Mouse (Mus musculus): ENCODE measurements around the gene Hoxc12. TPM values are rescaled to one million over a fixed set of nuclear protein-coding genes. Genes with fewer than 3 reads are reported as not detected.

The Hoxc12 gene
- not detected for polyA plus RNA-seq (2014; fragmentation: Illumina TruSeq; extraction: RNeasy Lipid Tissue Mini Kit (QIAGEN cat#74804); ENCODE audit: low read depth, low replicate concordance)

DNA sequence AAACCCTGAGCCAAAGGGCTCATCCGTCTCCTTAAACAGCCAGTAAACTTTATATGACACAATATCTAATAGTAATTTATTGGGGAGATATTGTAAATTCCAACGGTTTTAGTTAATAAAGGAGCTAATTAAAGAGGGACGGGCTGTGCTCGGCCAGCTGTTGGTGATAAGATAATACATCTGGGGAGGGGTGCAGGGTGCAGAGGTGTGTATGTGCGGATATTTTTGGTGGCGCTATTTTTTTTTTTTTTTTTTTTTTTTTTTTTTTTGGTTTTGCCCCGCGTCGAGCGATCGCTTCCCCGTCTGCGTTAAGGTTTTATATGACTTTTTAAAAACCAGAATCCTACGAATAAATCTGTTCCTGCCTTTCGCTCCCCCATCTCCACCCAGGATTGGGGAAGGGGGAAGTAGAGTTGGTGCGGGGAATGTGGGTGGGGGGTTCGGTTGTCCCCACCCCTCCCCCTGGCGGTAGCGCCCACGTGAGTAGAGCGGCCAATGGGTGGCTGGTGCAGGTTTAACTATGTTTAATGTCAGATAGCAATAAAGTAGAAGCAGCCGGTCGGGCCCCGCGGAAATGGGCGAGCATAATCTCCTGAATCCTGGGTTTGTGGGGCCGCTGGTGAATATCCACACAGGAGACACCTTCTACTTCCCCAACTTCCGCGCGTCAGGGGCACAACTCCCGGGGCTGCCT is at the start of gene Hoxc12:
Gene Hoxc12 (plus strand): TSS at position 479 of the 694 bp plus-strand sequence.

DNA sequence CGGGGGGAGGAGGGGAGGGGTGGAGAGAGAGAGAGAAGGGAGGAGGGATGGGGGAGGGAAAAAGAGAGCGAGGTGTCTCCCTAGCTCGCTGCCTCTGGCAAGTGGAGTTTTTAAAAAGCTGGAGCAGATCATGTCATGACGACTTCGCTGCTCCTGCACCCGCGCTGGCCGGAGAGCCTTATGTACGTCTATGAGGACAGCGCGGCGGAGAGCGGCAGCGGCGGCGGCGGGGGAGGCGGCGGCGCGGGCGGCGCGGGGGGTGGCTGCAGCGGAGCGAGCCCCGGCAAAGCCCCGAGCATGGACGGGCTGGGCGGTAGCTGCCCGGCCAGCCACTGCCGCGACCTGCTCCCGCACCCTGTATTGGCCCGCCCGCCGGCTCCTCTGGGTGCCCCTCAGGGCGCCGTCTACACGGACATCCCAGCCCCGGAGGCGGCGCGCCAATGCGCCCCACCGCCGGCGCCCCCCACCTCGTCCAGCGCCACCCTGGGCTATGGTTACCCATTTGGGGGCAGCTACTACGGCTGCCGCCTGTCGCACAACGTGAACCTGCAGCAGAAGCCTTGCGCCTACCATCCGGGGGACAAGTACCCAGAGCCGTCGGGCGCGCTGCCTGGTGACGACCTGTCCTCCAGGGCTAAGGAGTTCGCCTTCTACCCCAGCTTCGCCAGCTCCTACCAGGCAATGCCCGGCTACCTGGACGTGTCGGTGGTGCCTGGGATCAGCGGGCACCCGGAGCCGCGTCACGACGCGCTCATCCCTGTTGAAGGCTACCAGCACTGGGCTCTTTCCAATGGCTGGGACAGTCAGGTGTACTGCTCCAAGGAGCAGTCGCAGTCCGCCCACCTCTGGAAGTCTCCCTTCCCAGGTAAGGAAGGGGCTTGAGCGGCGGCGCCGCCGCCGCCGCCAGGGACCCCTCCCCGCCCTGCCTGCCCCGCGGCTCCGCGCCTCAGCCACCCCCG is 15.2 kb upstream of the Hoxc12 start, which contains the start of gene Hoxc13:
Gene Hoxc13 (plus strand): TSS at position 51 of the 959 bp plus-strand sequence.

DNA sequence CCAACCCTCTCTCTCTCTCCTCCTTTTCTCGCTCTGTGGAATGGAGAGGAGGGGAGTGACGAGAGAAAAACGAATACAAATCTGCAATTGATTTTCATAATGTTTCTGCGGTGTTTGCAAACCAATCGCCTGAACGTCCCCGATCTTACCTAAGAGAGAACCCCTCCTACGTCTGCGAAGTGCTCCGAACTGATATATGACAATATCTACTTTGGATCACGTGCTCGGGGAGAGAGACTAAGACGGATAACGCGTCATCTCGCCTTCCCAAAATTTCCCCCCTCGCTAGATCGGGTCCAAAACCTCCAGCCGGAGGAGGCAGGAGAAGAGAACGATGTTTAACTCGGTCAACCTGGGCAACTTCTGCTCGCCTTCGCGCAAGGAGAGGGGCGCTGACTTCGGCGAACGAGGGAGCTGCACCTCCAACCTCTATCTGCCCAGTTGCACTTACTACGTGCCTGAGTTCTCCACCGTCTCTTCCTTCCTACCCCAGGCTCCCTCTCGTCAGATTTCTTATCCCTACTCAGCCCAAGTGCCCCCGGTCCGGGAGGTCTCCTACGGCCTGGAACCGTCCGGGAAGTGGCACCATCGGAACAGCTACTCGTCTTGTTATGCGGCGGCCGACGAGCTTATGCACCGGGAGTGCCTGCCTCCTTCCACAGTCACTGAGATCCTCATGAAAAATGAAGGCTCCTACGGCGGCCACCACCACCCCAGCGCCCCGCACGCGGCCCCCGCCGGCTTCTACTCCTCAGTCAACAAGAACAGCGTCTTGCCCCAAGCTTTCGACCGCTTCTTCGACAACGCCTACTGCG is 17.8 kb downstream of the Hoxc12 start, which contains the start of gene Hoxc11:
Gene Hoxc11 (plus strand): TSS at position 236 of the 815 bp plus-strand sequence.

DNA sequence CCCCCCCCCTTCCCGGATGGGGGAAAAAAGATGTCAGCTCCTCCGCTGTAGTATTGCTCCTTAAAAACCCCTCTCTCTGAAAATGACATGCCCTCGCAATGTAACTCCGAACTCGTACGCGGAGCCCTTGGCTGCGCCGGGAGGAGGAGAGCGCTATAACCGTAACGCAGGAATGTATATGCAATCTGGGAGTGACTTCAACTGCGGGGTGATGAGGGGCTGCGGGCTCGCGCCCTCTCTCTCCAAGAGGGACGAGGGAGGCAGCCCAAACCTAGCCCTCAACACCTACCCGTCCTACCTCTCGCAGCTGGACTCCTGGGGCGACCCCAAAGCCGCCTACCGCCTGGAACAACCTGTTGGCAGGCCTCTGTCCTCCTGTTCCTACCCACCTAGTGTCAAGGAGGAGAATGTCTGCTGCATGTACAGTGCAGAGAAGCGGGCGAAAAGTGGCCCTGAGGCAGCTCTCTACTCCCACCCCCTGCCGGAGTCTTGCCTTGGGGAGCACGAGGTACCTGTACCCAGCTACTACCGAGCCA is 30.3 kb downstream of the Hoxc12 start, which contains the start of gene Hoxc10:
Gene Hoxc10 (plus strand): TSS at position 21 of the 536 bp plus-strand sequence.

GRCm38 (mm10) chr15:102967312-102967510 is 30.7 kb downstream of the Hoxc12 start, which contains the start of gene Hoxc5:
Gene Hoxc5 (plus strand): TSS chr15:102967443.

DNA sequence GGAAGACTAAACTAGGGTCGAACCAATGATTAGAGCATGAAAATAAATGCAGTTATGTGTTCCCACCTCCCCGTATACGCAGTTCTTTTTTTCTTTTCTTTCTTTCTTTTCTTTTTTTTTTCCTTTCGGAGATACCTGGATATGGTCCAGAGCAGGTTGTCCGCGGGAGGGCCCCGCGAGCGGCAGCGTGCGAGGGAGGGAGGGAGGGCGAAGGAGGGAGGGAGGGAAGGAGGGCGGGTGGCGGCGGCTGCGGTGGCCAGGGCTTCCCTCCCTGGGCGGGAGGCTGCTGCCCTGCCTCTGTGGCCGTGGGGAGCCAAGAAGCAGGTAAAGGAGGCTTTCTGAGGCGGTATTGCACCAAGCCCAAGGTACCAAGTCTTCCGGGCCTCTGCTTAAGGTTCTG is 39.6 kb downstream of the Hoxc12 start, which contains the start of gene Hoxc9:
Gene Hoxc9 (plus strand): TSS at position 269 of the 400 bp plus-strand sequence.

Other genes starting within 250 kb of the Hoxc12 start
- 63.3 TPM for gene Calcoco1, start 214.6 kb upstream of the Hoxc12 start, polyA plus RNA-seq (2014; fragmentation: Illumina TruSeq; extraction: RNeasy Lipid Tissue Mini Kit (QIAGEN cat#74804); ENCODE audit: low read depth, low replicate concordance)
- gene Hoxc13, start 15.7 kb upstream of the Hoxc12 start, polyA plus RNA-seq (2014; fragmentation: Illumina TruSeq; extraction: RNeasy Lipid Tissue Mini Kit (QIAGEN cat#74804); ENCODE audit: low read depth, low replicate concordance) = not detected
- not detected for gene Hoxc11, start 17.7 kb downstream of the Hoxc12 start, polyA plus RNA-seq (2014; fragmentation: Illumina TruSeq; extraction: RNeasy Lipid Tissue Mini Kit (QIAGEN cat#74804); ENCODE audit: low read depth, low replicate concordance)
- 32.6 TPM for gene Hoxc10, start 30.0 kb downstream of the Hoxc12 start, polyA plus RNA-seq (2014; fragmentation: Illumina TruSeq; extraction: RNeasy Lipid Tissue Mini Kit (QIAGEN cat#74804); ENCODE audit: low read depth, low replicate concordance)
- 1.3 TPM for gene Hoxc5, start 30.7 kb downstream of the Hoxc12 start, polyA plus RNA-seq (2014; fragmentation: Illumina TruSeq; extraction: RNeasy Lipid Tissue Mini Kit (QIAGEN cat#74804); ENCODE audit: low read depth, low replicate concordance)
- gene Hoxc9, start 39.7 kb downstream of the Hoxc12 start, polyA plus RNA-seq (2014; fragmentation: Illumina TruSeq; extraction: RNeasy Lipid Tissue Mini Kit (QIAGEN cat#74804); ENCODE audit: low read depth, low replicate concordance) = 2.9 TPM
- gene Hoxc8, start 53.9 kb downstream of the Hoxc12 start, polyA plus RNA-seq (2014; fragmentation: Illumina TruSeq; extraction: RNeasy Lipid Tissue Mini Kit (QIAGEN cat#74804); ENCODE audit: low read depth, low replicate concordance) = 7.4 TPM
- gene Hoxc6, start 61.5 kb downstream of the Hoxc12 start, polyA plus RNA-seq (2014; fragmentation: Illumina TruSeq; extraction: RNeasy Lipid Tissue Mini Kit (QIAGEN cat#74804); ENCODE audit: low read depth, low replicate concordance) = 17.0 TPM
- gene Hoxc4, start 82.2 kb downstream of the Hoxc12 start, polyA plus RNA-seq (2014; fragmentation: Illumina TruSeq; extraction: RNeasy Lipid Tissue Mini Kit (QIAGEN cat#74804); ENCODE audit: low read depth, low replicate concordance) = 2.9 TPM
- 12.2 TPM for gene Smug1, start 230.3 kb downstream of the Hoxc12 start, polyA plus RNA-seq (2014; fragmentation: Illumina TruSeq; extraction: RNeasy Lipid Tissue Mini Kit (QIAGEN cat#74804); ENCODE audit: low read depth, low replicate concordance)

All from kidney, adult 10 weeks (tissue).